Mouse (Mus musculus): ENCODE measurements around the gene Col4a2. TPM values are rescaled to one million over a fixed set of nuclear protein-coding genes. Genes with fewer than 3 reads are reported as not detected.

The Col4a2 gene
- polyA plus RNA-seq (2015; fragmentation: Illumina TruSeq; extraction: RNeasy Lipid Tissue Mini Kit (QIAGEN cat#74804); ENCODE audit: insufficient read depth, low read depth, low replicate concordance), result 51.3 TPM

DNA sequence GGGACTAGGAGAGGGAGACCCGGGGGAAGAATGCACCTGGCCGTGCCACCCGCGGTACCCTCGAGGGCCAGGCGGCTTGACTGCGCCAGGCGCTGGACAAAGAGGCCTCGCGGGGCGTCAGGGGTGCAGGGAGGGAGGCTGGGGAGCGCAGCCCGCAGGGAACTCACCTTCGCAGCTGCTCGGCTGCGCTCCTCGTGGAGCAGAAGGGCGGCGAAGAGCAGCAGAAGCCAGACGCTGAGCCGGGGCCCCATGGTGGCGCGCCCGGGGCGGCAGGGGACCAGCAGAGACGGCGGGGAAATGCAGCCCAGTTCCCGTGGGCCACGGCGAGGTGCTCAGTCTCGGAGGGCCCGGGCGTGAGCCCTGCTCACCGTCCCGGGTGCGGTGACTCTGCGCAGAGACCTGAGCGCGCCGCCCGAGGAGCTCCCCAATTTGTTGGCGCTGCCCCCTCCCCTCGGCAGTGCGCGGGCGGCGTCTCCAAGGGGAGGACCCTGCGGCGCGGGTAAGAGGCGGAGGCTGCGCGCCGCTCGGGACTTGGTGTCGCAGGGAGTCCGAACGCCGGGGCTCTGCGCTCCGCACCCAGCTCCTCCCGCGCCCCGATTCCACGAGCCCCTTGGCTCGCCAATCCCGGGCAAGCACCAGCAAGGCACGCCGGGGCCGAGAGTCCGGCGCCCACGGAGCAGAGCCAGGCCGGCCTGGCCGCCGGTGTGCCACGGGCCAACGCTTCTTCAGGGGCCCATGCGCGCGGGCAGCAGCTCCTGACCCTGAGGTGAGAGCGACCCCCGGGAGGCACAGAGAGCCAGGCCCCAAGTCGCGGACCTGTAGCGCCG, at the start of gene Col4a2, which contains the start of gene Col4a1:
Gene Col4a2, plus strand, starts transcription at position 457 of the 827 bp plus-strand sequence.
Gene Col4a1, minus strand, starts transcription at position 478 of the 827 bp plus-strand sequence.

DNA sequence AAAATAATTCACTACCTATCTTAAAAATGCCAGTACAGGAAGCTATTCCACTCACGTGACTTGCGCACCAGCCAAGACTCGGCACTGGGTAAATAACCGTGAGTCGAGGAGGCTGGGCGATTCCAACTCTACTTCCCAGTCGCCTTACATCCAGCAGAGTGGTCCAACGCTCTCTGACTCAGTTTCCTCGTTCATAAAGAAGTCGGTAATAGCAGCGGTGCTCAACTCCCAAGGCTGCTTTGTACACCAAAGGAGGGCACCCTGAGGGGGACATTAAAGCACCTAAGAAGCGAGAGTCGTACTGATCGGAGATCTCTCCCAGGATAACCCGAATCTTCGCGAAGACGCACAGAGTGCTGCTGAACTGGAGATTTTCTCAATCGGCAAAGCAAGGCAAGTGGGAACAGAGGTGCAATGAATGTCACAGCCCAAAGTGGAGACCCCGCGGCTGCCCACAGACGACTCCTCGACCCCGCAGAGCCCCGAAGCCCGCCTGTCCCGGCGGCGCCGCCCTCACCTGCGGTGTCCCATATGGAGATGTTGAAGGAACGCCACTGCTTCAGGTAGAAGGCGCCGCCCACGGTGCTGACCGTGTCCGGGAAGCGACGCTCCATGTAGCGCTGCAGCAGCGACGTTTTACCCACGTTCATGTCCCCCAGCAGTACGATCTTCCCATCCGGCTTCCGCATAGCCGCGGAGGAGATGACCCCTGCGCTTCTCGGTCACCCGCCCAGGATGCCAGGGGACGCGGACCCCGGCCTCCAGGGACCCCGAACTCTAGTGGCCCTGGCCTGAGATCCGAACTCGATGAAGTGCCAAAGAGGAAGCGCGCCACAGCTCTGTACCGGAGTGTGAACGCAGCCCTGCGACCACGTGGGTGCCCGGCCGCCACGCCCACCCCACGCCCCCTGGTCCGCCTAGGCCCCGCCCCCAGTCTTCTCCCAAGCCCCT, 165.5 kb downstream of the Col4a2 start, which contains the start of gene Rab20:
Gene Rab20, minus strand, starts transcription at position 900 of the 951 bp plus-strand sequence.

DNA sequence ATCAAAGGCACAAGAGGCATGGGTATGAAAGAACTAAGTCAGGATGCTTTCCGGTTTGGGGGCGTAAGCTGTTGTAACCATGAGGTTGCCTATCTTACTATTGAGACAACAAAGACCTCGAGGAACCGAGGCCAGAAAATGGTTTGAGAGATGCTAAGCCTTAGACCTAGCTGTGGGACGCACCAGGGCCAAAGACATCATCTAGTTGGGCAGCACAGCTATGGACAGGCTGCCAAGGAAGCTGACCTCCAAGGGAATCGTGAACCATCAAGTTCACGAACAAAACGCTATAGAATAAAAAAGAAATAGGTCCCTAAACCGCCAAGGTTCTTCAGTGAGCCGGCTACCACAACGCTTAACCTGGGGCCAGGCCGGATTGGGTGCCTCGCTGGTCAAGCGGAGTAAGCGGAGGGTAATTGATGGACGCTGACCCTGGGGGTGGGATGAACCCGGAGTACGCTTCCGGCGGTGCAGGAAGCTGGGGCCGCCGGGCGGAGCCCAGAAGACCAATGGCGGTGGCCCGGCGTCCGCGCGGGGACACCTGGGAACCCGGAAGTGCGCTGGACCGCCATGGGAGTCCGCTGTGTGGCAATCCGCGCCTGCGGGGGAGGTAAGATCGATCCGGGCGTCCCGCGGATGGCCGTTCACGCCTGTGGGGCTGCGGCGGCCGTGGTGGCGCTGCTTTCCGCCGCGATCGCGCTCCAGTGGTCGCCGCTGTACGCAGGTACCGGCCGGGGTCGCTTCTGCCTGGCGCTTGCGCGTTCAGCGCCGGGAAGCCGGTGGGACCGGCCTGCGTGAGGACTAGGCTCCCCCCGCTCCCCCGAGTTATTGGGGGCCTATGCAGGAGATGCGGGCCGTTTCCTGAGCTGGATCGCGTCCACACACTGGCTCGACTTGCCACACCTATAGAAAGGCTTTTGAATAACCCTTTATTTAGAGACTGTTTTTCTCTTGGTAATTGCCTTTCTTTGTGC, 184.7 kb downstream of the Col4a2 start, which contains the start of gene Naxd:
Gene Naxd, plus strand, starts transcription at position 490 of the 974 bp plus-strand sequence.

Other genes with a start within 250 kb of the Col4a2 start
- 91.7 TPM for gene Col4a1, start within 50 bp of the Col4a2 start, polyA plus RNA-seq (2015; fragmentation: Illumina TruSeq; extraction: RNeasy Lipid Tissue Mini Kit (QIAGEN cat#74804); ENCODE audit: insufficient read depth, low read depth, low replicate concordance)
- 2.0 TPM for gene Rab20, start 165.9 kb downstream of the Col4a2 start, polyA plus RNA-seq (2015; fragmentation: Illumina TruSeq; extraction: RNeasy Lipid Tissue Mini Kit (QIAGEN cat#74804); ENCODE audit: insufficient read depth, low read depth, low replicate concordance)
- gene Naxd, start 184.7 kb downstream of the Col4a2 start, polyA plus RNA-seq (2015; fragmentation: Illumina TruSeq; extraction: RNeasy Lipid Tissue Mini Kit (QIAGEN cat#74804); ENCODE audit: insufficient read depth, low read depth, low replicate concordance), result 32.7 TPM
- gene Cars2, start 238.0 kb downstream of the Col4a2 start, polyA plus RNA-seq (2015; fragmentation: Illumina TruSeq; extraction: RNeasy Lipid Tissue Mini Kit (QIAGEN cat#74804); ENCODE audit: insufficient read depth, low read depth, low replicate concordance), result 11.2 TPM
- gene Ing1, start 242.8 kb downstream of the Col4a2 start, polyA plus RNA-seq (2015; fragmentation: Illumina TruSeq; extraction: RNeasy Lipid Tissue Mini Kit (QIAGEN cat#74804); ENCODE audit: insufficient read depth, low read depth, low replicate concordance), result 7.6 TPM

Data from pancreas, adult 10 weeks (tissue).